Mouse (Mus musculus) heart, embryonic 15.5 days (tissue): ENCODE data around the gene Mical1. TPM values are rescaled to one million over a fixed set of nuclear protein-coding genes. Genes with fewer than 3 reads are reported as not detected.

ENCODE experiments used
- ATAC-seq: fragments of 200-750 bp; cut with Nextera tagmentation; replicated peaks from 2 replicates; pipeline ENCODE4 v1.8.0; 2017; ENCODE audit warnings: low read depth, moderate TSS enrichment; ENCODE audit not compliant: insufficient number of reproducible peaks, insufficient read depth, low FRiP score
- H3K27ac ChIP-seq: fragments of 300-500 bp; sonication (generic); 2 replicates; pipeline ENCODE4 v1.5.1; 2015; ENCODE audit warnings: mild to moderate bottlenecking, inconsistent platforms
- H3K27me3 ChIP-seq: fragments of 300-500 bp; sonication (generic); 2 replicates; pipeline ENCODE4 v1.6.1; 2015; ENCODE audit warnings: inconsistent platforms
- H3K36me3 ChIP-seq: fragments of 300-500 bp; sonication (generic); 2 replicates; pipeline ENCODE4 v1.6.1; 2015; ENCODE audit warnings: mild to moderate bottlenecking, inconsistent platforms
- H3K4me1 ChIP-seq: fragments of 300-500 bp; sonication (generic); replicated peaks from 2 replicates; pipeline ENCODE4 v1.6.1; 2015; ENCODE audit warnings: inconsistent platforms
- H3K4me2 ChIP-seq: fragments of 300-500 bp; sonication (generic); 2 replicates; pipeline ENCODE4 v1.6.1; 2015; ENCODE audit warnings: inconsistent platforms, mild to moderate bottlenecking, moderate library complexity
- H3K4me3 ChIP-seq: fragments of 300-500 bp; sonication (generic); 2 replicates; pipeline ENCODE4 v1.5.1; 2015; ENCODE audit warnings: mild to moderate bottlenecking, inconsistent platforms
- H3K9ac ChIP-seq: fragments of 300-500 bp; sonication (generic); 2 replicates; pipeline ENCODE4 v1.6.1; 2015; ENCODE audit warnings: mild to moderate bottlenecking, inconsistent platforms
- H3K9me3 ChIP-seq: fragments of 300-500 bp; sonication (generic); replicated peaks from 2 replicates; pipeline ENCODE4 v1.6.1; 2016; ENCODE audit warnings: inconsistent platforms
- WGBS: fragments of 180-500 bp; shearing (Covaris S2); methylation state at CpG from one replicate; pipeline ENCODE4 v1.1.7; 2015; ENCODE audit warnings: mixed read lengths; 5-methylcytosine and 5-hydroxymethylcytosine counted together
- polyA plus RNA-seq: library from polyadenylated mRNA; unstranded; fragments of >200 nt; fragmentation: Nextera tagmentation; extraction: Ambion mirVana; gene quantifications from 2 replicates; pipeline ENCODE4 v1.2.1, GENCODE M21; 2015

Mical1 gene
- polyA plus RNA-seq, 1 experiment from 2014 or later, result 35.0 TPM

- Histone ChIP-seq H3K36me3 (peaks cover 40% of the 10 kb centered on the region), H3K4me1 (peaks cover 19% of the 10 kb centered on the region), H3K27me3 (no peaks in the 10 kb centered on the region), H3K9ac (no peak overlapping the region), H3K4me3 (no peak overlapping the region), H3K9me3 (no peaks in the 10 kb centered on the region), H3K27ac (no peak overlapping the region), H3K4me2 (no peak overlapping the region)
- 83% methylated on average over 1 of the region's 1 CpGs for WGBS
- no peak for ATAC-seq
These were observed 49.6 kb downstream of the Mical1 start for GRCm38 (mm10) chr10:41525696-41526095.

- peaks cover 74% of the 10 kb centered on the region for H3K36me3 ChIP-seq
- 88% methylated on average over 5 of the region's 5 CpGs for WGBS
- H3K4me2 ChIP-seq, result no peak overlapping the region
These were observed 53.9 kb downstream of the Mical1 start for GRCm38 (mm10) chr10:41529972-41530371.

GRCm38 (mm10) chr10:41535991-41536390, 59.9 kb downstream of the Mical1 start:
- no peaks in the 10 kb centered on the region for H3K4me1 ChIP-seq

More at GRCm38 (mm10) chr10:41529972-41530371, 53.9 kb downstream of the Mical1 start:
- H3K27ac ChIP-seq, result no peak overlapping the region
- no peaks in the 10 kb centered on the region for H3K9me3 ChIP-seq
- no peaks in the 10 kb centered on the region for H3K4me1 ChIP-seq
- ATAC-seq, result no peak
- no peaks in the 10 kb centered on the region for H3K27me3 ChIP-seq
- H3K4me3 ChIP-seq, result no peak overlapping the region
- H3K9ac ChIP-seq, result no peak overlapping the region

More at GRCm38 (mm10) chr10:41535991-41536390, 59.9 kb downstream of the Mical1 start:
- H3K36me3 ChIP-seq, result peaks cover 49% of the 10 kb centered on the region
- H3K9me3 ChIP-seq, result no peaks in the 10 kb centered on the region
- no peak for ATAC-seq
- WGBS, result 96% methylated on average over 2 of the region's 2 CpGs
- no peak overlapping the region for H3K9ac ChIP-seq
- no peaks in the 10 kb centered on the region for H3K27me3 ChIP-seq
- H3K4me2 ChIP-seq, result no peak overlapping the region
- no peak overlapping the region for H3K4me3 ChIP-seq
- H3K27ac ChIP-seq, result no peak overlapping the region

Other genes with a start within 250 kb of the Mical1 start
- 53.7 and 56.7 TPM in 2 replicates for gene Fig4, start 173.1 kb upstream of the Mical1 start, polyA plus RNA-seq
- gene Ak9, start 172.3 kb upstream of the Mical1 start, polyA plus RNA-seq, result 0.21 and 0.22 TPM in 2 replicates
- 11.4 and 14.0 TPM in 2 replicates for gene Zbtb24, start 25.9 kb upstream of the Mical1 start, polyA plus RNA-seq
- 50.5 and 53.7 TPM in 2 replicates for gene Smpd2, start 14.1 kb downstream of the Mical1 start, polyA plus RNA-seq
- 1.4 and 2.2 TPM in 2 replicates for gene Ppil6, start 14.1 kb downstream of the Mical1 start, polyA plus RNA-seq
- 168 and 174 TPM in 2 replicates for gene Cd164, start 43.1 kb downstream of the Mical1 start, polyA plus RNA-seq
- 0.26 and 0.68 TPM in 2 replicates for gene Ccdc162, start 240.3 kb downstream of the Mical1 start, polyA plus RNA-seq